Mouse (Mus musculus) midbrain, embryonic 12.5 days (tissue): ENCODE measurements around the gene Heatr5a. TPM values are rescaled to one million over a fixed set of nuclear protein-coding genes. Genes with fewer than 3 reads are reported as not detected.
A peak's percentile ranks its signal among the peaks of the same experiment; 100 is the strongest.

Source experiments
- ATAC-seq: fragments of 200-750 bp; cut with Nextera tagmentation; 2 replicates; pipeline ENCODE4 v1.8.0; 2017; ENCODE audit warnings: low read depth, moderate TSS enrichment, moderate library complexity; ENCODE audit not compliant: low FRiP score
- H3K27ac ChIP-seq: fragments of 300-500 bp; sonication (generic); replicated peaks from 2 replicates; pipeline ENCODE4 v1.5.1; 2016; ENCODE audit warnings: mild to moderate bottlenecking
- H3K27me3 ChIP-seq: fragments of 300-500 bp; sonication (generic); 2 replicates; pipeline ENCODE4 v1.6.1; 2016; ENCODE audit warnings: mild to moderate bottlenecking
- H3K36me3 ChIP-seq: fragments of 300-500 bp; sonication (generic); 2 replicates; pipeline ENCODE4 v1.6.1; 2016
- H3K4me1 ChIP-seq: fragments of 300-500 bp; sonication (generic); 2 replicates; pipeline ENCODE4 v1.6.1; 2016
- H3K4me2 ChIP-seq: fragments of 300-500 bp; sonication (generic); replicated peaks from 2 replicates; pipeline ENCODE4 v1.6.1; 2016; ENCODE audit warnings: mild to moderate bottlenecking, moderate library complexity
- H3K4me3 ChIP-seq: fragments of 300-500 bp; sonication (generic); 2 replicates; pipeline ENCODE4 v1.5.1; 2016; ENCODE audit warnings: mild to moderate bottlenecking
- H3K9ac ChIP-seq: fragments of 300-500 bp; sonication (generic); replicated peaks from 2 replicates; pipeline ENCODE4 v1.6.1; 2016; ENCODE audit warnings: mild to moderate bottlenecking, moderate library complexity
- H3K9me3 ChIP-seq: fragments of 300-500 bp; sonication (generic); 2 replicates; pipeline ENCODE4 v1.6.1; 2016; ENCODE audit warnings: mild to moderate bottlenecking
- WGBS: fragments of 180-500 bp; shearing (Covaris S2); methylation state at CpG from one replicate; pipeline ENCODE4 v1.1.7; 2016; 5-methylcytosine and 5-hydroxymethylcytosine counted together
- polyA plus RNA-seq: library from polyadenylated mRNA; unstranded; fragments of >200 nt; fragmentation: Nextera tagmentation; extraction: Ambion mirVana; gene quantifications from 2 replicates; pipeline ENCODE4 v1.2.1, GENCODE M21; 2016

Gene Heatr5a
- polyA plus RNA-seq, 1 experiment from 2014 or later = 12.0 TPM

DNA sequence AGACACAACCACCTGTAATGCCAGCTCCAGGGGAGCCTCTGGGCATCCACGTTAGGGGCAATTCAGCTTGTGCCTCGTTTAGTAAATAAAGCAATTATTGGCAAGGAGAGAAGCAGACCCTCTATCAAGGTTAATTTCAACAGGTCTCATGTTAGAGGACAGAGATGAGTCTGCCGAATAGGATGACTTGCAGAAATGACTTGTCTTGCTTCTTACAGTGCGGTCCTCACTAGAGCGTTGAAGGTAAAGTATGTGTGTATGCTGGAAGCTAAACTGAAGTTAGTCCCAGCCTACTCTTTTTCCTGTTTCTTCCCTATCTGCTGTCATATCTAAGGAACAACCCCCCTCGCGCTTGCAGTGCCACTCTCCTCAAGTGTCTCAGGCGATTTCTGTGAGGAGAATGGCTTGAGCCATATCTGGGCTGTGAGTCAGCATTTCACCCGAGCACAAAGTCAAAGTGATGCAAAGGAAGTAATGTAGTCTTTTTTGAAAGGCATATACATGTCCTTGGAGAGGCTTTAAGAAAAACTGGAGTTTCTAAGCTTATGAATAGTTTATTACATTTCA, 27.3 kb upstream of the Heatr5a start:
- 88% methylated on average over 9 of the region's 9 CpGs for WGBS

DNA sequence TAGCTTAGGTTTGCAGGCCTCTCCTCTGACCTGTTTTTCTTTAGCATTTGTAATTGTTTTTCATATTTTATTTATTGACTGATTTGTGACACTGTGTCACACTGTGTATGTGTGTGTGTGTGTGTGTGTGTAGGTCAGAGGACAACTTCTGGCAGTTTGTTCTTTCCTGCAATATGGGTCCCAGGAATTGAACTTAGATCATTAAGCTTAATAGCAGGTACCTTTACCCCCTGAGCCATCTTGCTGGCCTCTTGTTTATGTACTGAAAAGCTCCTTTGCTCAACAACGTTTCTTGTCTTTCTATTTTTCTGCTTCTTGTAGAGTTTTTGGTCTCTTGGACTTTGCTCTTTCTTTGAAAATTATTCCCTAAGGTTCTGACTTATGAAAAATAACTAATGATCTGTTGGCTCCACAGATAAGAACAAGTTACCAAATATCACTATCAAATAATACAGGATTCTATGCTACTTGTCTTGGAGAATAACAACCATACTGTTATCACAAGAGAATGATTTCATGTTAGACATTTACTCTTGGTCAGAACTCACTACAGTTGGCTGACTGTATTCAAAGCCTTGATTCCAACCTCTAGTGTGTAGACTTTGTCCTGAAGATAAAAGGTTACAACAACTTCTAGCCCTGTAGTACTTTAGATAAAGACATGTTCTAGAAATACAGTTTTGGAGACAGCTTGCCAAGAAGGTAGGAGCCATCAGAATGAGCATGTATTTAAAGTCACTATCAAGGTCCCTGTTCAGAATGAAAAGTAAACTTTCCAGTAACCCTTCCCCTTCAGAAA, 24.8 kb upstream of the Heatr5a start:
- H3K27me3 ChIP-seq = no peaks in the 10 kb centered on the region
- H3K36me3 ChIP-seq = peaks cover 31% of the 10 kb centered on the region
- H3K4me2 ChIP-seq = no peak overlapping the region
- H3K4me3 ChIP-seq = no peak overlapping the region
- no peak overlapping the region for H3K9ac ChIP-seq
- WGBS = 82% methylated on average over 1 of the region's 1 CpGs
- no peak for ATAC-seq
- H3K9me3 ChIP-seq = no peaks in the 10 kb centered on the region
- no peak overlapping the region for H3K27ac ChIP-seq
- no peaks in the 10 kb centered on the region for H3K4me1 ChIP-seq

More for the DNA sequence above, 27.3 kb upstream of the Heatr5a start:
- no peak overlapping the region for H3K27ac ChIP-seq
- ATAC-seq = no peak
- no peaks in the 10 kb centered on the region for H3K9me3 ChIP-seq
- H3K4me3 ChIP-seq = no peak overlapping the region
- no peaks in the 10 kb centered on the region for H3K27me3 ChIP-seq
- H3K36me3 ChIP-seq = peaks cover 31% of the 10 kb centered on the region
- H3K9ac ChIP-seq = no peak overlapping the region
- H3K4me1 ChIP-seq = no peaks in the 10 kb centered on the region
- no peak overlapping the region for H3K4me2 ChIP-seq

DNA sequence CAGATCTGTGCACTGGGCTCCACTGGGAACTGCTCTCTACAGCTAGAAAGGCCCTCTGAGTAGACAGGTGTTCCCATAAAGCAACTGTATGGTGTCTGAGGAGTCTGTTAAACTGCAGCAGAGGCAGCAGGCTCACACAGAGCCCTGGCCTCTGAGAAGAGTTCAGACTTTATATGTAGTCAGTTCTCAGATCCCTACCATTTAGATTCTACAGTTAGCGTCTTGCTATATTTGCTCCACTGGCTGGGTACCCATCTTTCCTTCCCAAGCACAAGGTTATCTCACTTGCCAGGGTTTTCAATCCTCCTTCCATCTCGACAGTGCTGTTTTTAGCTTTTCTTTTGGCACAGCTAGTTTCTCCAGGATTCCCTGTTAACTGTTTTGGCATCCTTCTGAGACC, 19.5 kb upstream of the Heatr5a start:
- Histone ChIP-seq H3K36me3 (peaks cover 15% of the 10 kb centered on the region), H3K9me3 (no peaks in the 10 kb centered on the region), H3K4me2 (no peak overlapping the region), H3K27ac (no peak overlapping the region), H3K27me3 (no peaks in the 10 kb centered on the region), H3K4me1 (no peaks in the 10 kb centered on the region), H3K4me3 (no peak overlapping the region), H3K9ac (no peak overlapping the region)
- ATAC-seq = no peak
- WGBS = 94% methylated on average over 2 of the region's 2 CpGs

DNA sequence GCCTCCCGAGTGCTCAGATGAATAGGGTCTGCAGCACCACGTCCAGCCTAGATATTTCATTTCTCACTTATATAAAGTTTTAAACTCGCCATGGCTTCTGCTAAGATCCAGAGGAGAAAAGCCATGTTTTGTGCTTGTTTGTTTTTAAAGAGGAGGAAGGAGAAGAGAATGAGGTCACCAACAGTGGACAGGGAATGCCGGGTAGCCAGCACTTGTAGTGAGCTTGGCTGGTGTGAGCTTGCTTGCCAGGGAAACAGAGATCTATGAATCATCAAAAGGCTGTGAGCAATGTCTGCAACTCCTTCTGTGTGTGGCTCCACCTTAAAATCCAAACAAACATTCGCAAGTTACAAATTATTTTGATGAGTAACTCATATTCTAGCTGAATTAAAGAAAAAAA, 17.4 kb upstream of the Heatr5a start:
- no peak for ATAC-seq
- Histone ChIP-seq H3K9me3 (no peaks in the 10 kb centered on the region), H3K36me3 (peaks cover 6% of the 10 kb centered on the region; the same call in 1 of the 2 replicates), H3K4me2 (no peak overlapping the region), H3K27me3 (no peaks in the 10 kb centered on the region), H3K27ac (no peak overlapping the region), H3K4me1 (no peaks in the 10 kb centered on the region), H3K4me3 (no peak overlapping the region), H3K9ac (no peak overlapping the region)
- 88% methylated on average over 5 of the region's 5 CpGs for WGBS

DNA sequence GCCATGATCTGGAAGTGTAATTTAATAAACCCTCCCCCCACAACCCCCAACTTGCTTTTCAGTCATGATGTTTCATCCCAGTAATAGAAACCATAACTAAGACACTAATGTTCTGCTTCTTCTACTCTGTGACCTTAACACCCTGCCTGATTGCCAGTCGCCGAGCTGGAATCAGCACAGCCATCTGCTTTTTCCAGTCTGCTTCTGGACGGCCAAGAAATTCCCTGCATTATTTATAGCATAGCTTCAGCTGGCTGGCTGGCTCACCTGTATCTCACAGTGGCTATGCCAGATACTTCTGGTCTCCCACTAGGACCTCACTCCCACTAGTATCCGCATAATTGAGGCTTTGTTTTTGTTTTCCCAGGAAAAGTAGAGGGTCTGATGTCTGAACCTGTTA, 14.7 kb upstream of the Heatr5a start:
- no peaks in the 10 kb centered on the region for H3K9me3 ChIP-seq
- no peak overlapping the region for H3K4me3 ChIP-seq
- no peaks in the 10 kb centered on the region for H3K27me3 ChIP-seq
- H3K27ac ChIP-seq = no peak overlapping the region
- no peak overlapping the region for H3K4me2 ChIP-seq
- H3K36me3 ChIP-seq = peaks cover 6% of the 10 kb centered on the region; the same call in 1 of the 2 replicates
- no peaks in the 10 kb centered on the region for H3K4me1 ChIP-seq
- WGBS = 85% methylated on average over 4 of the region's 4 CpGs
- no peak for ATAC-seq
- H3K9ac ChIP-seq = no peak overlapping the region

DNA sequence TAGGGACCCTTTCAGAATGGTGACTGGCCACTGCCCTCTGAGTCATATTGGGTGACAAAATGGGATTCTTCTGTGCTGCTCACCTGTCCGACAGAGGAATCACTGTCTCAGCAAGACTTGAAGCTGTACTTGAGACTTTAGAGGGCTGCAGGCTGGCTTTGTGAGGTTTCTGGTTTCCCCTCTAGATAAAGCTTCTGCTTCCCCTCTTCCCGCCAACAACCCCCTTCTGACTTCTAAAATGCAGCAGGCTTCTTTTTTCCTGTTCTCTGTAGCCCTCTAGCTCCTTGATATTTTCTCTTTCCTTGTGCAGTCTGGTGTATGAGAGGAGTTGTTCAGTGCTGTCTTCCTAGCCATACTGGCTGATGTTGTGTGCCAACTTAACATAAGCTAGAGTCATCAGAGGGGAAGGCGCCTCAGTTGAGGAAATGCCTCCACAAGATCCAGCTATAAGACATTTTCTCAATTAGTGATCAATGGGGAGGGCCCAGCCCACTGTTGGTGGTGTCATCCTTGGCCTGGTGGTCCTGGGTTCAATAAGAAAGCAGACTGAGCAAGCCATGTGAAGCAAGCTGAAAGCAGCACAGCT, 14.1 kb upstream of the Heatr5a start:
- no peak overlapping the region for H3K4me3 ChIP-seq
- no peaks in the 10 kb centered on the region for H3K9me3 ChIP-seq
- H3K27me3 ChIP-seq = no peaks in the 10 kb centered on the region
- WGBS = 90% methylated on average over 3 of the region's 3 CpGs
- no peaks in the 10 kb centered on the region for H3K4me1 ChIP-seq
- H3K9ac ChIP-seq = no peak overlapping the region
- H3K36me3 ChIP-seq = peaks cover 6% of the 10 kb centered on the region; the same call in 1 of the 2 replicates
- no peak for ATAC-seq
- no peak overlapping the region for H3K4me2 ChIP-seq
- no peak overlapping the region for H3K27ac ChIP-seq

DNA sequence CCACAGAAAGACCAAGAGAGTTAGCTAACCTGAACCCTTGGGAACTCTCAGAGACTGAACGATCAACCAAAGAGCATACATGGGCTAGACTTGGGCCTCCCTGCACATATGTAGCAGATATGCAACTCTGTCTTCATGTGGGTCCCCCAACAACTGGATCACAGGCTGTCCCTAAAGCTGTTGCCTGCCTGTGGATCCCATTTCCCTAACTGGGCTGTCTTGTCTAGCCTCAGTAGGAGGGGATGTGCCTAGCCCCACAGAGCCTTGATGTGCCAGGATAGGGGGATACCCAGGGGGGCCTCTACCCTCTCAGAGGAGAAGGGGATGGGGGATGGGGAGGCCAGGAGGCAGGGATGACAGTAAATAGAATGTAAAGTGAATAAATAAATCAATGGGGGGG, 12.5 kb upstream of the Heatr5a start:
- Histone ChIP-seq H3K4me3 (no peak overlapping the region), H3K4me2 (no peak overlapping the region), H3K9me3 (no peaks in the 10 kb centered on the region), H3K27ac (no peak overlapping the region), H3K36me3 (peaks cover 6% of the 10 kb centered on the region; the same call in 1 of the 2 replicates), H3K4me1 (no peaks in the 10 kb centered on the region), H3K27me3 (no peaks in the 10 kb centered on the region), H3K9ac (no peak overlapping the region)
- 85% methylated on average over 1 of the region's 1 CpGs for WGBS
- no peak for ATAC-seq

DNA sequence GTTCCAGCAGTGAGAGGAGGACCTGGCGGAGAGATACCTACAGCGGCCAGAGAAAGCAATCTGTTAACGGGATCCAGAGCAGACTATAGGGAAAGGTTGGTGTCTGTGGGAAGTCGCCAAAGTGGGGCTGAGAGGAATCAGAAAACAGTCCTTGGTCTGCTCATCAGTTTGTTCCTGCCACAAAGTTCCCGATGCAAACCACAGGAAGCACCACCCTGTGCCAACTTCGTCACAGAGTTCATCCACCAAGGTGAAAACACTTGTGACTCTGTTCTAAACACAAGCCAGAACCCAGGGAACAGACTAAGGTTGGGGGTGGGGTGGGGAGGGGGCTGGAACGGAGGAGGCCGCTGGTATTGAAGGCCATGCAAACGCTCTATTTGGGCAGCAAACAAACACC, 5.4 kb upstream of the Heatr5a start:
- Histone ChIP-seq H3K27ac (no peak overlapping the region), H3K9me3 (no peaks in the 10 kb centered on the region), H3K4me2 (no peak overlapping the region), H3K27me3 (no peaks in the 10 kb centered on the region), H3K36me3 (no peaks in the 10 kb centered on the region), H3K4me3 (no peak overlapping the region), H3K4me1 (no peaks in the 10 kb centered on the region), H3K9ac (no peak overlapping the region)
- ATAC-seq = no peak
- WGBS = 79% methylated on average over 9 of the region's 9 CpGs

DNA sequence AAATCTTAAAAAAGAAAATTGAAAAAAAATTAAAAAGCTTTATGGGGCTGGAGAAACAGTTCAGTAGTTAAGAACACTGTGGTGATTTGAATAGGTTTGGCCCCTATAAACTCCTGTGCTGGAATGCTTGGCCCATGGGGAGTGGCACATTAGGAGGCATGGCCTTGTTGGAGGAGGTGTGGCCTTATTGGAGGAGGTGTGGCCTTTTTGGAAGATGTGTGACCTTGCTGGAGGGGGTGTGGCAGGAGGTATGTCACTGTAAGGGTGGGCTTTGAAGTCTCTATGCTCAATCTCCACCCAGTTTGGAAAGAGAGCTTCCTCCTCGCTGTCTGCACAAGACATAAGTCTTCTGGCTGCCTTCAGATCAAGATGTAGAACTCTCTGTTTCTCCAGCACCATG, 3.3 kb upstream of the Heatr5a start:
- H3K36me3 ChIP-seq = no peaks in the 10 kb centered on the region
- no peak overlapping the region for H3K27ac ChIP-seq
- H3K27me3 ChIP-seq = 0 out of 2 replicates have a peak, but pooled peaks cover 3% of the 10 kb centered on the region
- H3K4me1 ChIP-seq = peaks cover 3% of the 10 kb centered on the region; the same call in 1 of the 2 replicates
- no peaks in the 10 kb centered on the region for H3K9me3 ChIP-seq
- no peak overlapping the region for H3K9ac ChIP-seq
- no peak for ATAC-seq
- no peak overlapping the region for H3K4me2 ChIP-seq
- H3K4me3 ChIP-seq = no peak overlapping the region
- 90% methylated on average over 1 of the region's 1 CpGs for WGBS

DNA sequence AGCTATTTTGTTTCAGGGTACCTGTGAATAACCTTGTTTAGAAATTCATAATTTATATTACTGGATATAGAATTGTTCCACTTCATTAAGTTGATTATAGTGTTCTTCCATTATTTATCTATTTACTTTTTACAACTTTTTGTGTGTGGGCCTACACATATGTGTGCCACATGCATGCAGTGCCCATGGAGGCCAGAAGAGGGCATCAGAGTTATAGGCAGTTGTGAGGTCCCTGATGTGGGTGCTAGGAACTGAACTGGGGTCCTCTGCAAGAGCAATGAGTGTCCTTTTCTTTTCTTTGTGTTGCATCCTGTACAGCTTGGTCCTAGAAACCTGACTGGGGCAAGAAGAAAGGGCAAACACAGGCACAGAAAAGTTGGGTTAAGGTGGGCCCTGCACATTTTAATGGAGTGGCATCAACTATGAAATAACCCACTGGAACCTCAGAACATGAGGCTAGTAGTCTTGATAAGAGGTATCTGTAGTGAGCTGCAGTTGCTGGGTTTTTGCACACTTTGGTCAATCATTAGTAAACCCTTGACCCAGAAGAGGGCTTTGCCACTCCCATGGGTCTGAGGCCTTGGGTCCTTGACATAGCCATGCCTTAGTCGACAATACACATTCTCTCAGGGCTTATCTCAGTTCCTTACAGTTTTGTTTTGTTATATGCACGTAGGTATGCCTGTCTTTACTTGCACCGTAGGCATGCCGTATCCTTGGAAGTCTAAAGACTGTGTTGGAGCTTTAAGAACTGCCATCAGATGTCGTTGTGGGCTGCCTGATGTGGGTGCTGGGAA, 1.3 kb upstream of the Heatr5a start:
- ATAC-seq = no peak
- Histone ChIP-seq H3K4me3 (no peak overlapping the region), H3K4me1 (peaks cover 3% of the 10 kb centered on the region; the same call in 1 of the 2 replicates), H3K9me3 (no peaks in the 10 kb centered on the region), H3K9ac (no peak overlapping the region), H3K27ac (no peak overlapping the region), H3K4me2 (no peak overlapping the region), H3K27me3 (0 out of 2 replicates have a peak, but pooled peaks cover 3% of the 10 kb centered on the region), H3K36me3 (no peaks in the 10 kb centered on the region)
- 96% methylated on average over 5 of the region's 5 CpGs for WGBS

DNA sequence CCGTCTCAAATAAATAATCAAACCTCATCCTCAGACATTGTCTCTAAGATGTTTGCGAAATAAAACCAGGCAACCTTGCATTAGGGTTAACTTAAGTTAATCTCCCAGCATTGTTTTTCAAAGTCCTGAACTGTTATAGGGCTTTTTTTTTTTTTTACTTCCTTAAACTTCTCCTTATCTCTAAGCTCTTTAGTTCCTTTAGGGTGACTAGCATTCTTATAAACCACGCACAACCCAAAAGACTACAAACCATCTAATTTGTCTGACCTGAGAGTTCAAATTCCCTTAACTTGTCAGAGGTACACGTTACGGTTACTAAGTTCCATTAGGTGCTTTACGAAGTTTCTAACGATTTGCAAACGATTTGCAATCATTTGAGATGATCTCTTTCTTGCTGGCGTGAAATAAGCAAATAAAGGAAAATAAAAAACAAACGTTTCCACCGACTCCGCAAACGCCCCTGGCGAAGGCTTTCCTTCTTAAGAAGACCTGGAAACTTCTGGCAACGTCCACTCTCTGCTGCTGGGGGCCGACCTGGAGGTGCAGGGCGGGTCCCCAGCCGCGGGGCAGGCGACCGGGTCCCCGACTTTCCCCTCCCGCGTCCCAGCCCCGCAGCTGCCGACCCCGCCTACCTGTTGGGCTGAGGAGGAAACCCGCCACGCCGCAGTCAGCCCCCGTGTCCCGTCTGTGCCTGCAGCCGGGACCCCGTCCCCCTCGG, 610 bp downstream of the Heatr5a start:
- WGBS = 2% methylated on average over 35 of the region's 35 CpGs
- H3K27me3 ChIP-seq = 0 out of 2 replicates have a peak, but pooled peaks cover 3% of the 10 kb centered on the region
- H3K27ac ChIP-seq = peak overlapping the region; percentile 82
- peaks cover 3% of the 10 kb centered on the region; the same call in 1 of the 2 replicates for H3K4me1 ChIP-seq
- no peaks in the 10 kb centered on the region for H3K36me3 ChIP-seq
- no peaks in the 10 kb centered on the region for H3K9me3 ChIP-seq
- H3K4me3 ChIP-seq = peak overlapping the region; percentile 83
- peak overlapping the region; percentile 86 for H3K9ac ChIP-seq
- no peak; the same call in 1 of the 2 replicates for ATAC-seq
- peak overlapping the region; percentile 88 for H3K4me2 ChIP-seq
